7 mouse cellular contexts compared by ENCODE assay signal in the genomic region with DNA sequence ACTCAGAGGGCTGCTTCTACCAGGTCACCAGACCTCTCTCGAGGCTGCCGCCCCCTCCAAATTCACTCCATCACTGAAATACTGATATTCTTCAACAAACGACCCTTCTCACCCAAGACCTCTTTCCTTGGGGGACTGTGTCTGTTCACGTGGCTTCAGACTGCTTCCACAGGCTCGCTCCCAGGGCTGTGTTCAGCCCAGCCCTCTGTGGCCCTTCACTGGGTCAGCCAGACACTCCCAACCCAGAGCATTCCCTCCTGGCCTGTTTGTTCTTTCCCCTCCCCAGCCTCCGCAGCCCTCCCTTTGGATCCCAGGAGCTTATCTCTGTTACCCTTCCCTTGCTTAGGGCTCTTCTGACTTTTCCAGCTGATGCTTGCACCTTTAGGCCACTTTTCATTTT. TPM values are rescaled to one million over a fixed set of nuclear protein-coding genes. Genes with fewer than 3 reads are reported as not detected.
DNase-seq lines count a peak whose midpoint lies in the region; ATAC-seq and TF ChIP-seq lines count a peak whose summit lies in the region.

No protein-coding gene starts in this region.

- H3K36me3 ChIP-seq in kidney, embryonic 16.5 days (ENCODE audit: insufficient read depth, low read length): no peaks in the 10 kb centered on the region; the same call in 1 of the 2 replicates
- no peaks in the 10 kb centered on the region for H3K36me3 ChIP-seq in heart, embryonic 12.5 days
- no peaks in the 10 kb centered on the region for H3K36me3 ChIP-seq in lung, postnatal 0 days (ENCODE audit: insufficient read depth, low read length)

- no peak overlapping the region for H3K4me3 ChIP-seq in kidney, embryonic 16.5 days (ENCODE audit: low read length)
- H3K4me3 ChIP-seq in brown adipose tissue, adult 24 weeks (ENCODE audit: insufficient read depth, low read depth, low read length): peak overlapping the region; percentile 44
- H3K4me3 ChIP-seq in heart, embryonic 12.5 days: no peak overlapping the region
- no peak overlapping the region for H3K4me3 ChIP-seq in lung, postnatal 0 days (ENCODE audit: low read depth, low read length)

- no peaks in the 10 kb centered on the region for H3K9me3 ChIP-seq in kidney, embryonic 16.5 days (ENCODE audit: low read length)
- H3K9me3 ChIP-seq in heart, embryonic 12.5 days (replicated peaks): no peaks in the 10 kb centered on the region
- H3K9me3 ChIP-seq in lung, postnatal 0 days (ENCODE audit: low read length): no peaks in the 10 kb centered on the region

- DNase-seq in kidney, postnatal 36 days: no peak
- DNase-seq in lung, postnatal 0 days (ENCODE audit: low spot score): no peak
- DNase-seq in spleen, postnatal 4 days (ENCODE audit: low spot score in 2 of 2): no peak

- TF ChIP-seq EP300 in lung, postnatal 0 days (IDR thresholded peaks at IDR 0.05): no peak

- WGBS in kidney, embryonic 16.5 days: 43% methylated on average over 6 of the region's 6 CpGs
- WGBS in heart, embryonic 12.5 days: 20% methylated on average over 6 of the region's 6 CpGs
- 51% methylated on average over 6 of the region's 6 CpGs for WGBS in lung, postnatal 0 days

- H3K27me3 ChIP-seq in kidney, embryonic 16.5 days (ENCODE audit: insufficient read depth, low read length): no peaks in the 10 kb centered on the region
- no peaks in the 10 kb centered on the region for H3K27me3 ChIP-seq in heart, embryonic 12.5 days (replicated peaks)
- no peaks in the 10 kb centered on the region for H3K27me3 ChIP-seq in lung, postnatal 0 days (replicated peaks; ENCODE audit: insufficient read depth, low read length)

- H3K27ac ChIP-seq in kidney, embryonic 16.5 days (ENCODE audit: low read length): peak overlapping the region; percentile 92
- H3K27ac ChIP-seq in brown adipose tissue, adult 24 weeks (replicated peaks; ENCODE audit: low read depth, low read length): peak overlapping the region; percentile 97
- peak overlapping the region; percentile 99 for H3K27ac ChIP-seq in heart, embryonic 12.5 days (ENCODE audit: poor library complexity, severe bottlenecking)
- H3K27ac ChIP-seq in lung, postnatal 0 days (ENCODE audit: low read length): peak overlapping the region; percentile 83

- no peak for ATAC-seq in kidney, embryonic 16.5 days (ENCODE audit: low FRiP score, low TSS enrichment)
- no peak for ATAC-seq in heart, embryonic 12.5 days (ENCODE audit: insufficient number of reproducible peaks, low FRiP score)
- ATAC-seq in lung, postnatal 0 days: 0 out of 2 replicates have a peak, but pooled peaks have one; percentile 18
- no peak for ATAC-seq in CD4-positive, CD25-positive, alpha-beta regulatory T cell, adult 4 months

- H3K4me2 ChIP-seq in kidney, embryonic 16.5 days (replicated peaks; ENCODE audit: low read depth, low read length): no peak overlapping the region
- peak overlapping the region; percentile 56 for H3K4me2 ChIP-seq in heart, embryonic 12.5 days
- H3K4me2 ChIP-seq in lung, postnatal 0 days (replicated peaks; ENCODE audit: low read depth, low read length): no peak overlapping the region

- no peak for TF ChIP-seq CTCF in lung, postnatal 0 days (IDR thresholded peaks at IDR 0.05)

- peak overlapping the region; percentile 36; the same call in 1 of the 2 replicates for H3K9ac ChIP-seq in kidney, embryonic 16.5 days (replicated peaks; ENCODE audit: low read length)
- peak overlapping the region; percentile 59 for H3K9ac ChIP-seq in heart, embryonic 12.5 days
- no peak overlapping the region for H3K9ac ChIP-seq in lung, postnatal 0 days (replicated peaks; ENCODE audit: low read depth)

- peaks cover 38% of the 10 kb centered on the region for H3K4me1 ChIP-seq in kidney, embryonic 16.5 days (ENCODE audit: insufficient read depth, low read length)
- peaks cover 46% of the 10 kb centered on the region for H3K4me1 ChIP-seq in brown adipose tissue, adult 24 weeks (ENCODE audit: control insufficient read depth, insufficient read depth, insufficient read length, low read length)
- peaks cover 65% of the 10 kb centered on the region for H3K4me1 ChIP-seq in heart, embryonic 12.5 days (replicated peaks)
- peaks cover 40% of the 10 kb centered on the region for H3K4me1 ChIP-seq in lung, postnatal 0 days (ENCODE audit: insufficient read depth, low read depth, low read length)

RNA-seq across cellular contexts. Expression of gene Sp2, which starts 14.3 kb away (rescaled TPM):
- 21.2 and 25.1 TPM in 2 replicates for polyA plus RNA-seq in kidney, embryonic 16.5 days (2015; fragmentation: Nextera tagmentation; extraction: Ambion mirVana)
- polyA plus RNA-seq in brown adipose tissue, adult 24 weeks (2012; ENCODE audit: insufficient read depth, insufficient read length, missing spikeins): 11.8 and 13.1 TPM in 2 replicates
- 18.0 and 19.9 TPM in 2 replicates for polyA plus RNA-seq in heart, embryonic 12.5 days (2016; fragmentation: Nextera tagmentation; extraction: Ambion mirVana)
- 9.1 and 10.6 TPM in 2 replicates for polyA plus RNA-seq in lung, postnatal 0 days (2015; fragmentation: Nextera tagmentation; extraction: Ambion mirVana)
- 10 to 100 TPM; 19.5 to 22.9 TPM for polyA plus RNA-seq in CD4-positive, CD25-positive, alpha-beta regulatory T cell, adult 4 months (2017; shearing (Covaris generic))

RNA-seq across cellular contexts. Expression of gene Pnpo, which starts 24.7 kb away (rescaled TPM):
- polyA plus RNA-seq in kidney, embryonic 16.5 days (2015; fragmentation: Nextera tagmentation; extraction: Ambion mirVana): 38.0 TPM in 2 replicates
- 19.8 and 25.7 TPM in 2 replicates for polyA plus RNA-seq in brown adipose tissue, adult 24 weeks (2012; ENCODE audit: insufficient read depth, insufficient read length, missing spikeins)
- polyA plus RNA-seq in heart, embryonic 12.5 days (2016; fragmentation: Nextera tagmentation; extraction: Ambion mirVana): 37.7 and 40.5 TPM in 2 replicates
- 28.7 and 30.0 TPM in 2 replicates for polyA plus RNA-seq in lung, postnatal 0 days (2015; fragmentation: Nextera tagmentation; extraction: Ambion mirVana)
- 10 to 100 TPM; 28.5 to 48.5 TPM for polyA plus RNA-seq in CD4-positive, CD25-positive, alpha-beta regulatory T cell, adult 4 months (2017; shearing (Covaris generic))

RNA-seq across cellular contexts. Expression of gene Prr15l, which starts 40.6 kb away (rescaled TPM):
- polyA plus RNA-seq in kidney, embryonic 16.5 days (2015; fragmentation: Nextera tagmentation; extraction: Ambion mirVana): 52.5 and 55.8 TPM in 2 replicates
- polyA plus RNA-seq in brown adipose tissue, adult 24 weeks (2012; ENCODE audit: insufficient read depth, insufficient read length, missing spikeins): not detected in 2 replicates
- 0.46 and 0.51 TPM in 2 replicates for polyA plus RNA-seq in heart, embryonic 12.5 days (2016; fragmentation: Nextera tagmentation; extraction: Ambion mirVana)
- 126 and 127 TPM in 2 replicates for polyA plus RNA-seq in lung, postnatal 0 days (2015; fragmentation: Nextera tagmentation; extraction: Ambion mirVana)
- 1 to 10 TPM in 1 of 2 experiments, under 1 TPM in 1; 0.48 to 1.5 TPM for polyA plus RNA-seq in CD4-positive, CD25-positive, alpha-beta regulatory T cell, adult 4 months (2017; shearing (Covaris generic))

RNA-seq across cellular contexts. Expression of gene Sp6, which starts 44.7 kb away (rescaled TPM):
- polyA plus RNA-seq in kidney, embryonic 16.5 days (2015; fragmentation: Nextera tagmentation; extraction: Ambion mirVana): 1.6 and 2.0 TPM in 2 replicates
- polyA plus RNA-seq in brown adipose tissue, adult 24 weeks (2012; ENCODE audit: insufficient read depth, insufficient read length, missing spikeins): not detected in 2 replicates
- 0.22 and 0.45 TPM in 2 replicates for polyA plus RNA-seq in heart, embryonic 12.5 days (2016; fragmentation: Nextera tagmentation; extraction: Ambion mirVana)
- 0.56 and 0.81 TPM in 2 replicates for polyA plus RNA-seq in lung, postnatal 0 days (2015; fragmentation: Nextera tagmentation; extraction: Ambion mirVana)
- polyA plus RNA-seq in CD4-positive, CD25-positive, alpha-beta regulatory T cell, adult 4 months (2017; shearing (Covaris generic)): 1 to 10 TPM; 1.7 to 3.0 TPM

RNA-seq across cellular contexts. Expression of gene Cdk5rap3, which starts 52.2 kb away (rescaled TPM):
- 83.7 and 88.3 TPM in 2 replicates for polyA plus RNA-seq in kidney, embryonic 16.5 days (2015; fragmentation: Nextera tagmentation; extraction: Ambion mirVana)
- polyA plus RNA-seq in brown adipose tissue, adult 24 weeks (2012; ENCODE audit: insufficient read depth, insufficient read length, missing spikeins): 19.5 and 27.2 TPM in 2 replicates
- polyA plus RNA-seq in heart, embryonic 12.5 days (2016; fragmentation: Nextera tagmentation; extraction: Ambion mirVana): 52.3 and 58.0 TPM in 2 replicates
- polyA plus RNA-seq in lung, postnatal 0 days (2015; fragmentation: Nextera tagmentation; extraction: Ambion mirVana): 46.4 and 48.0 TPM in 2 replicates
- polyA plus RNA-seq in CD4-positive, CD25-positive, alpha-beta regulatory T cell, adult 4 months (2017; shearing (Covaris generic)): 100 to 1,000 TPM in 1 of 2 experiments, 10 to 100 TPM in 1; 82.3 to 119 TPM

Comparison
In these comparisons a context has a peak if more than half of its experiments do, and no peak if none do; other contexts are left out.
1. RNA of gene Prr15l, which starts 40.6 kb away (polyA plus RNA-seq): 126 to 127 TPM in lung, postnatal 0 days and 52.5 to 55.8 TPM in kidney, embryonic 16.5 days; 0.48 to 1.5 TPM in CD4-positive, CD25-positive, alpha-beta regulatory T cell, adult 4 months, 0.46 to 0.51 TPM in heart, embryonic 12.5 days and not detected in brown adipose tissue, adult 24 weeks; every median in the first group is over 10 times any median in the second.
2. Peak in every context shown above with its lines, with median percentiles within 50 percentile points of each other: H3K27ac ChIP-seq.